ENCODE assay signal across 10 mouse cellular contexts in the genomic region with DNA sequence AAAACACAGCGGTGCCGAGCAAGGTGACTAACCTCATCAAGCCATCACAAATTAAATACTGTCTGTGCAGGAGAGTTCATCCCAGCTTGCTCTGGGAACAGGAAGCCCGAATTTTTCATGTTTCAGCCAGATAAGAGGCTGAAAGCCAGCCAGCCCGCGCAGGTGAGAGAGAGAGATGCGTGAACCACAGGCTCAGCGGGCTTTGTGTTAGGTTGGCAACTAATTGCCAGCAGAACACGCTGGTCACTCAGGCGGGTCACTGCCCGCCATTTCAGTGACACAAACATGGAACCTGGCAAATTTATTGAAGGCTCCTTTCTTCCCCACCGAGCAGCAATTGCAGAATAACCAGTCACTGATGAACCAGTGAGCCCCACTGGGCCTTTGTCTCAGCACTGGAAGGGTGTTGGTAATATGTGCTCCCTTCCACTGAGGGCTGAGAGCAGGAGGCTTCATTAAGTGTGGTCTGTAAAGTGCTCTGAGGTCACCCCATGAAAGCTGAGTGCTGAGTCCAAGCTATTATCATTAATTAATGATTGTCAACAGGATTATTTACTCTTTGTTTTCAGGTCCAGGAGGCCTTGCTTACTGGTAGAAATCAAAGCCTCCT.
A peak's percentile ranks its signal among the peaks of the same experiment; 100 is the strongest.
DNase-seq lines count a peak whose midpoint lies in the region; ATAC-seq and TF ChIP-seq lines count a peak whose summit lies in the region.
"Had no signal": no experiment of that assay in that cellular context is flagged by ENCODE, and none has a peak within 500 bp of the region (broad histone marks: within the 10 kb centered on the region; RNA-seq: fewer than 3 reads in every experiment).

No protein-coding gene starts in this region.

- TF ChIP-seq CTCF in hindbrain, postnatal 0 days (IDR thresholded peaks at IDR 0.05; ENCODE audit: low read depth): no peak

- WGBS in kidney, embryonic 14.5 days: 21% methylated on average over 11 of the region's 11 CpGs
- 25% methylated on average over 11 of the region's 11 CpGs for WGBS in forebrain, embryonic 10.5 days
- WGBS in hindbrain, postnatal 0 days: 25% methylated on average over 11 of the region's 11 CpGs
- WGBS in neural tube, embryonic 12.5 days: 7% methylated on average over 11 of the region's 11 CpGs

- H3K4me2 ChIP-seq in kidney, embryonic 14.5 days (replicated peaks; ENCODE audit: low read depth, low read length): peak overlapping the region; percentile 25
- H3K4me2 ChIP-seq in hindbrain, postnatal 0 days (ENCODE audit: low read depth, low read length): peak overlapping the region; percentile 27
- peak overlapping the region; percentile 46 for H3K4me2 ChIP-seq in neural tube, embryonic 12.5 days (replicated peaks)
- H3K4me2 ChIP-seq: liver, embryonic 13.5 days had no signal

- H3K4me1 ChIP-seq in kidney, embryonic 14.5 days (ENCODE audit: control insufficient read depth, insufficient read depth, low read length): peaks cover 15% of the 10 kb centered on the region
- H3K4me1 ChIP-seq in forebrain, embryonic 10.5 days: peaks cover 34% of the 10 kb centered on the region
- H3K4me1 ChIP-seq in hindbrain, postnatal 0 days (ENCODE audit: insufficient read depth, low read length): 0 out of 2 replicates have a peak, but pooled peaks cover 4% of the 10 kb centered on the region
- H3K4me1 ChIP-seq in neural tube, embryonic 12.5 days: peaks cover 19% of the 10 kb centered on the region
- H3K4me1 ChIP-seq: liver, embryonic 13.5 days had no signal

- no peak for DNase-seq in kidney, adult 18-20 months
- no peak for DNase-seq in forebrain, embryonic 10.5 days (ENCODE audit: extremely low spot score, low spot score)
- peak; percentile 50 for DNase-seq in hindbrain, postnatal 0 days (ENCODE audit: low spot score)
- no peak for DNase-seq in right cerebral cortex, adult 18-20 months
- DNase-seq in thymus, postnatal 36 days: no peak
- no peak for DNase-seq in ovary, postnatal 14 days (ENCODE audit: low spot score)
- DNase-seq: gastrocnemius, postnatal 25 days; liver, embryonic 13.5 days had no signal

- H3K9me3 ChIP-seq in kidney, embryonic 14.5 days (ENCODE audit: control insufficient read depth, low read length): no peaks in the 10 kb centered on the region
- H3K9me3 ChIP-seq in forebrain, embryonic 10.5 days: no peaks in the 10 kb centered on the region
- no peaks in the 10 kb centered on the region for H3K9me3 ChIP-seq in hindbrain, postnatal 0 days (ENCODE audit: low read length)
- no peaks in the 10 kb centered on the region for H3K9me3 ChIP-seq in neural tube, embryonic 12.5 days
- H3K9me3 ChIP-seq: liver, embryonic 13.5 days had no signal

- peak; percentile 67 for ATAC-seq in kidney, embryonic 14.5 days (ENCODE audit: low FRiP score, low TSS enrichment)
- 0 out of 2 replicates have a peak, but pooled peaks have one; percentile 45 for ATAC-seq in hindbrain, postnatal 0 days
- ATAC-seq in neural tube, embryonic 12.5 days (ENCODE audit: low FRiP score, low read depth): peak; percentile 69

- H3K36me3 ChIP-seq in kidney, embryonic 14.5 days (ENCODE audit: control insufficient read depth, insufficient read depth, low read length): no peaks in the 10 kb centered on the region
- H3K36me3 ChIP-seq in forebrain, embryonic 10.5 days (replicated peaks): no peaks in the 10 kb centered on the region
- H3K36me3 ChIP-seq in hindbrain, postnatal 0 days (ENCODE audit: insufficient read depth, low read length): no peaks in the 10 kb centered on the region
- H3K36me3 ChIP-seq in neural tube, embryonic 12.5 days: no peaks in the 10 kb centered on the region
- H3K36me3 ChIP-seq: liver, embryonic 13.5 days had no signal

- no peak overlapping the region for H3K4me3 ChIP-seq in kidney, embryonic 14.5 days (ENCODE audit: low read length)
- peak overlapping the region; percentile 33 for H3K4me3 ChIP-seq in forebrain, embryonic 10.5 days
- H3K4me3 ChIP-seq in hindbrain, postnatal 0 days (ENCODE audit: low read length): no peak overlapping the region
- no peak overlapping the region for H3K4me3 ChIP-seq in neural tube, embryonic 12.5 days
- H3K4me3 ChIP-seq: liver, embryonic 13.5 days had no signal

- H3K9ac ChIP-seq in kidney, embryonic 14.5 days (ENCODE audit: low read depth, low read length): no peak overlapping the region
- H3K9ac ChIP-seq in hindbrain, postnatal 0 days (replicated peaks; ENCODE audit: low read length): no peak overlapping the region
- 0 out of 2 replicates have a peak overlapping the region, but pooled peaks have one; percentile 17 for H3K9ac ChIP-seq in neural tube, embryonic 12.5 days
- H3K9ac ChIP-seq: liver, embryonic 13.5 days had no signal

- no peaks in the 10 kb centered on the region; the same call in 1 of the 2 replicates for H3K27me3 ChIP-seq in kidney, embryonic 14.5 days (ENCODE audit: control insufficient read depth, insufficient read depth, low read length)
- peaks cover 61% of the 10 kb centered on the region for H3K27me3 ChIP-seq in forebrain, embryonic 10.5 days (ENCODE audit: poor library complexity, severe bottlenecking)
- no peaks in the 10 kb centered on the region for H3K27me3 ChIP-seq in hindbrain, postnatal 0 days (ENCODE audit: insufficient read depth, low read length)
- H3K27me3 ChIP-seq in neural tube, embryonic 12.5 days (replicated peaks): no peaks in the 10 kb centered on the region
- H3K27me3 ChIP-seq: liver, embryonic 13.5 days had no signal

- H3K27ac ChIP-seq in kidney, embryonic 14.5 days (ENCODE audit: low read depth, low read length): no peak overlapping the region; the same call in 1 of the 2 replicates
- peak overlapping the region; percentile 61; the same call in 1 of the 2 replicates for H3K27ac ChIP-seq in forebrain, embryonic 10.5 days
- peak overlapping the region; percentile 54; the same call in 1 of the 2 replicates for H3K27ac ChIP-seq in hindbrain, postnatal 0 days
- H3K27ac ChIP-seq in neural tube, embryonic 12.5 days: peak overlapping the region; percentile 43
- H3K27ac ChIP-seq: liver, embryonic 13.5 days had no signal
